Mouse (Mus musculus) bone marrow, adult 2 months (tissue): ENCODE results near the gene Nme8.

ENCODE experiments used
- CTCF ChIP-seq: fragments of 200-500 bp; IDR thresholded peaks from 2 replicates; pipeline ENCODE4 v1.5.1; 2011; ENCODE audit warnings: low read length, control low read depth; ENCODE audit not compliant: control insufficient read depth, insufficient read depth
- POLR2A ChIP-seq: fragments of 200-500 bp; IDR thresholded peaks from 2 replicates; pipeline ENCODE4 v1.6.1; 2011; ENCODE audit warnings: low read depth, mild to moderate bottlenecking, control low read depth, low read length, borderline replicate concordance; ENCODE audit not compliant: control insufficient read depth

GRCm38 (mm10) chr13:19612348-19612747, 85.2 kb downstream of the Nme8 start:
- TF ChIP-seq POLR2A (no peak), CTCF (no peak)
